Mouse (Mus musculus) adrenal gland (tissue): ENCODE measurements around the gene Ets1.

Source experiments
- intact Hi-C: fragments of 180-260 bp; cut with DNase I; formaldehyde crosslinking; loops from one replicate; pipeline ENCODE4 v1.15.1; 2025

Gene Ets1

GRCm38 (mm10) chr9:32661561-32661960 is 25.5 kb downstream of the Ets1 start:
- intact Hi-C loops: no loop called here

- intact Hi-C loops: no loop called here
These were observed 30.8 kb downstream of the Ets1 start for GRCm38 (mm10) chr9:32666611-32667517.

DNA sequence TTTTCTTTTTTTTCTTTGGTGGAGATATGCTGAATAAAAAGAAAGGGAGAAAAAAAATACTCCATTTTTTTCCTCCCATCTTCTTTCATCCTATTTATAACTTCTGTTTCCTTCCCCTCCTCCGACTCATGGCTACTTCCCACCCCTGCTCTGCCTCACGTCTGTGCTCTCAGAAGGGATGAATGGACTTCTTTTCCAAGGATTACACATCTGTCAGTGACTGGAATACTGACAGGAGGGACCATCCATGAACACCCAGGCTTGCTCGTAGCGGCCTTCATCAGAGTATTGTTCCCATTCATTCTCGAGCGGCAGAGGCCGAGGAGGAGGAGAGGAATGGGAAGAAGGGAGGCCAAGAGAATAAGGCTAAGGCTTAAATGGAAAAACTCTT is 31.5 kb downstream of the Ets1 start:
- intact Hi-C loops: no loop called here

GRCm38 (mm10) chr9:32668075-32668673 is 32.2 kb downstream of the Ets1 start:
- intact Hi-C loops: no loop called here

DNA sequence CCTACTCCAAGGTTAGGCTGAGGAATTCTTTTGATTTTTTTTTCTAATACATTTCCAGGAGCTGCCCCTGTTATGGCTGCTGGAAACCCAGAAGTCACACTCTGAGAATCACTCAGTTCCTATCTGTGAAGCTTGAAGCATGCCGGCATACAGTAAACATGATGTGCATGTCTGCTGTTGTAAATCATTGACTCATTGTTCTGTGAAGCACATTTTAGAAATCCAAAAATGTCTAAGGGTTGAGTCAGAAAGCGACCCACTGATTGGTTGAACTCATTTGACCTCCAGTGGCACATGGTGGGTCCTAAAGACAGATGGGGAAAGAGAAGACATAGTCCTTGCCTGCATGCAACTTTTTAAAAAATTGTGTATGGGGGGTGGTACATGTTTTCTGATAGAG is 33.4 kb downstream of the Ets1 start:
- intact Hi-C loops: no loop called here

DNA sequence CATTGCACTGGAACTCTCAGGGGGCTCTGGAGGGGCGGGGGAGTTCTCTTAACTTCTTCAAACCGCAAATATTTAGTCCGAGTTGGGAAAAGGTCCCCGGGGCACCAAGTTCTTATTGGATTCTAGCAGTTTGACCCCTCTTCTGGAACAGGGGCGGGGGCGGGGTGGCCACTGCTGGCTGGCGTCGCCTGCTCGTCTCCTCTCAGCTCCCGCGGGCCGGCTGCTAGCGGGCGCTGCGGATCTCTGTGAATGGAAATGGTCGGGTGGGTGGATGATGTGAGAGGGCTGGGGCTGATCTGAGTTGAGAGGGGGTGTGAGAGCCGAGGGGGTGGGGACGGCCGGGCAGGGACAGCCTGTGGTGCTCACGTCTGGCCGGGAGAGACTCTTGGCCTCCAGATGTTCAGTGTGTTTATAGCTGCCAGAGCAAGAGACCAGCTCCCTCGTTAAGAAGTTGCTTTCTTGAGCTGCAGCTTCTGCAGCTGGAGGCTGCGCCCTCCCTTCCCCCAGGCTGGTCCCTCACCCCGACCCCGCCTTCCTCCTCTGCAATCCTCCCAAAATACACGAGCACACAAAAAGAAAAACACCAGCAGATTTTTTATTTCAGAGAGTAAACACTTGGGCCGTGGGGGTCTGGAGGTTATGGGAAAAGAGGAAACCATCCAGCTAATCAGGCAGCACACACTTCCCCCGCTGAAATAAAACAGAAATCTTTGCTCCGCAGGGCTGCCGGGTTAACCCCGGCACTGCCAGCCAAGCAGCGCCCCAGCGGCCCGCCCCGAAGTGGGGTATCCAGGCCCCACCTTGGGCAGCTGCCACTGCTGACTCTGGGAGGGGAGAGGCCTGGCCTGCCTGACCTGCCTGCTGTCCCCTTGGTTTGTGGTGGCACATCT is 36.2 kb downstream of the Ets1 start:
- intact Hi-C loops: no loop called here

GRCm38 (mm10) chr9:32673923-32674322 is 37.9 kb downstream of the Ets1 start:
- intact Hi-C loops: no loop called here

- intact Hi-C loops: no loop called here
These were observed 39.8 kb downstream of the Ets1 start for GRCm38 (mm10) chr9:32675671-32676409.

GRCm38 (mm10) chr9:32676480-32676879 is 40.5 kb downstream of the Ets1 start:
- intact Hi-C loops: no loop called here

DNA sequence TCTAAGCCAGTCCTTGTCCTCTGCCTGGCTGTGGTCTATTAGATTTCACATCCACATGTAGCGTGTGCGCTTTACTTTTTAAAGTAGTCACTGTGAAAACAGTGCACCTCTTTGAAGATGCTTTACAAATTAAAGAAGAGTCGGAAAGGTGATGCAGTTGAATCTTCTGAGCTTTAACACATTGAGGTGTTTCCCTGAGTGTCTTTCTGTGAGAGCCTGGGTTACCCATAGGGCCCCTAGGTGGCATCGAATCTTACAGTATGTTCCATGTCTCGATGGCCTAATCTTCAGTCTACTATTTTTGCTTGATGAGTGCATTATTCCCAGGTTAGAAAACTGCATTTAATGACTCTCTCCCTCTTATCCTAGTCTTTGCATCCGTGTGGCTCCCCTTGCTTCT is 41.6 kb downstream of the Ets1 start:
- intact Hi-C loops: no loop called here

DNA sequence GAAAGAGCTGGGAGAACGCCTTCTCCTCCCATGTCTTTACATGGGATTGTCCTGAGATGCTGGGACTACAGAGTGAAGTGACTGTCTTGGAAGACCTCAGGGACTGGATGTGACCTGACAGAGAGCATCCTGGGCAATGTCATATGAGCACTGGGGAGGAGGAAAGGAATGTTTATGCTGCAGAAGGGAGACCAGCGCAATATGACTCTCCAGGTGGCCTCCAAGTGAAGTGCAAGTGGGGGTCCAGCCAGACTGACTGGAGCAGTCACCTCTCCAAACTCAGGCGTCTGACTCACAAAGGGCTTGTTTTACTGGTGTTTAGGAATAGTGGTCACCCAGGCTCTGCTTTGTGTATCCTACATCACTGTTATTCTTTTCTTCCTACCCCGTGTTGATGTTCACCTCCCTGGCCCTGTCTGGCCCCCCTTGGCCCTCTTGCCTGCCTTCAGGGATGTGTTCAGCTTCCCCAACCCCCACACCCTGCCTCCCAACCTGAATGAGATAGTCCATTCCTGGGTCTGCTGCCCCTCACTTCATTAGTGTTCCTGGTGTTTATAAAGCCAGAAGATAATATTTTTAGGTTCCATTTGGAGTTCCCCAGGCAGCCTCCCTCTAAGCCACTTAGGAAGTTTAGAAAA is 42.2 kb downstream of the Ets1 start:
- intact Hi-C loops: no loop called here

DNA sequence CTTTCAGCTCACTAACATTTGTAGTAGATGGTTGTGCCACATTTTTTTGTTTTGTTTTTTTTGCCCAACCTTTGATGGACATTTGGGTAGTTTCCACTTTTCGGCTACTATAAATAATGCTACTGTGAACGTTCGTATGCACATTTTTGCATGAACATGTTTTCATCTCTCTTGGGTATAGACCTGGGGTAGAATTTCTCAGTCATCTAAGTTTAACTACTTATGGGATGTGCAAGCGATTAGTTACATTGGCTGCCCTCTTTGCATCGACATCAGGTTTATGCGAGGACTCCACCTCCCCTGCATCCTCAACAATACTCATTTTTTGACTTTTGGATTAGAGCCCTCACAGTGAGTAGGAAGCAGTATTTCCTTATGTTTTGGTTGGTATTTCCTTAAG is 43.5 kb downstream of the Ets1 start:
- intact Hi-C loops: no loop called here

DNA sequence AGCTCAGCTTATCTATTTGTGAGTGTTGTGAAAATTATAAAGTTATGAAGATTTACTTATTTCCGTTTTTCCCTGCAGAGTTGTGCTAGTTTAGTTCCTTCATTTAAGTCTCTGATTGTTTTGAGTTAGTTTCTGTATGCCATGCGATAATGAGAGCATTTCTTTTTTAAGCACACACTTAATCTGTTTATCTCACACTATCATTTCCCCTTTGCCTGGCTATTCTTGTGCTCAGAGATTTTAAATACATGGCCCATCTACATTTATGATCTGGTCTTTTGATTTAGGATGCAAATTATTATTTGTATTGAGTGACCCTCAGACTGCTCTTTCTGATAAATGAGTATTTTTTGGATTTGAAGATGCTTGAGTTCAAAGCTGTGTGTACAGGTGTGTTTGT is 44.2 kb downstream of the Ets1 start:
- intact Hi-C loops: no loop called here

- intact Hi-C loops: no loop called here
These were observed 50.0 kb downstream of the Ets1 start for GRCm38 (mm10) chr9:32685793-32686558.

GRCm38 (mm10) chr9:32688351-32688750 is 52.3 kb downstream of the Ets1 start:
- intact Hi-C loops: no loop called here

DNA sequence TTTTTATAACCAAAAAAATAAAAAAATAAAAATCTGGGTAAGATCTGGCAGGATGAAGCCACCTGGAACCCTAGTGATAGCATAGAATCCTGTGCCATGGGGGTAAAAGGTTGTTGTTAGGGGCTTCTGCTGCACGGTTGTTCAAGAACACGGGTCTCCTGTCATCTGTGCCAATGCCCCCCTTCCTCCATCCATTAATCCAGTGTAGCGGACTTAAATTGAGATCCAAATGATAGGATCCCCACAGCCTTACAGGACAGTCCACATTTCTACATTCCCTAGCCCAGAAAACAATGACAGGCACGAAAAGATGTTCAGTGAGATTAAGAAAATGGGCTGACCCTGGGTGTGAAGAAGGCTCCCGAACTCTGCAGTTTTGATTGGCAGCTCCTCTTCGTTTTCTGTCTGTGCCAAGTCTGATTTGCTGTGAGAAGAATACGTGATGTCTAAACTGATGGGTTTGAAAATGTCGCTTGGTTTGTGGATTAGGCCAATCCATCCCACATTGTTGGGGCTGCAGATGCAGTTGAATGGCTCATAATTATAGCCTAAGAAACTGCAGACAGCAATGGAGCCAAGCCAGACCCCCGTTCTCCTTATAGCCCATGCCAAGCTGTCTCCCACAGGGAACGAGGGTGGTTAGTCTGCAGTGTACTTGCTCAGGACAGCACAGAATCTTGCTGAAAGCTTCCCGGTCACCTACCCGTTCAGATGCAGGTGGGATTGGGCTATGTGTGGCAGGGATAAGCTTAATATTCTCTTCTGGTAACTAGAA is 55.3 kb downstream of the Ets1 start:
- intact Hi-C loops: loop anchor here (10.0 kb wide), 1 partner anchor 253 kb away; no protein-coding TSS in a partner anchor

GRCm38 (mm10) chr9:32692944-32693343 is 56.9 kb downstream of the Ets1 start:
- intact Hi-C loops: loop anchor here (10.0 kb wide), 1 partner anchor 252 kb away; no protein-coding TSS in a partner anchor

GRCm38 (mm10) chr9:32693411-32693810 is 57.4 kb downstream of the Ets1 start:
- intact Hi-C loops: loop anchor here (10.0 kb wide), 1 partner anchor 251 kb away; no protein-coding TSS in a partner anchor
